In genomic region chr10:11886237-11886636, GRCm38 (mm10) we compare ENCODE assay signal across 8 mouse cellular contexts.
"Had no signal": no experiment of that assay in that cellular context is flagged by ENCODE, and none has a peak within 500 bp of the region (broad histone marks: within the 10 kb centered on the region; RNA-seq: fewer than 3 reads in every experiment).

No protein-coding gene starts in this region.

- DNase-seq: lung, adult 18-20 months; lung, embryonic 14.5 days; lung, postnatal 10 days; lung, postnatal 4 days; midbrain, embryonic 14.5 days; thymus, adult 2 months; thymus, postnatal 25 days; thymus, postnatal 4 days had no signal
